Mouse (Mus musculus) liver, adult 2 months (tissue): ENCODE data around the gene Ly6g5c.

Source experiments
- CTCF ChIP-seq: fragments of 200-500 bp; IDR thresholded peaks from 2 replicates; pipeline ENCODE4 v1.5.1; 2011; ENCODE audit warnings: low read depth, low read length, control low read depth
- POLR2A ChIP-seq: fragments of 200-500 bp; IDR thresholded peaks from 2 replicates; pipeline ENCODE4 v1.6.1; 2011; ENCODE audit warnings: low read length, control low read depth; ENCODE audit not compliant: insufficient read depth; ENCODE audit errors: extremely low read depth

DNA sequence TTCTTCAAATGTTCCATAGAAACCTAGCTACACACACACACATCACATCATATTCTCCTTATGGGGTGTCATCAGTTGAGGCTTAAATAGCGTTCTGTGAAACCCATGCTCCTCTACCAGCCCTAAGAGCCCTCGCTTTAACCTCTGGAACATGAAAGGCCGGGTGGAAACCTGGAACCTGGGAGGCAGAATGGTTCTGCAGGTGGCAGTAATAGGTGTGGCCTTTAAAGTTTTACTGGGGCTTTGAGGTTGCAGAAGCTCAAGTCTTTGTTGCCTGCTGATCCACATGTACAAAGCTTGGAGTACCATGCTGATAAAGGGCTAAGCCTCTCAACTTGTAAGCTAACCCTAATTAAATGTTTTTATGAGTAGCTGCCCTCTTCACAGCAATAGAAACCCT is 39.3 kb downstream of the Ly6g5c start:
- no peak for TF ChIP-seq CTCF
- TF ChIP-seq POLR2A = no peak
